Mouse (Mus musculus) fat pad, adult 2 months (tissue): ENCODE measurements at regions not wholly inside any gene's neighbourhood (a gene's known extent, or its start where the extent isn't known, plus 50 kb on each side); places are given as distances from the start of the nearest gene placed in this dataset.

Experiments
- DNase-seq: peaks from one replicate; pipeline ENCODE4 v3.0.0-alpha.2; 2011; ENCODE audit warnings: low read depth, low spot score; ENCODE audit errors: extremely low read depth

DNA sequence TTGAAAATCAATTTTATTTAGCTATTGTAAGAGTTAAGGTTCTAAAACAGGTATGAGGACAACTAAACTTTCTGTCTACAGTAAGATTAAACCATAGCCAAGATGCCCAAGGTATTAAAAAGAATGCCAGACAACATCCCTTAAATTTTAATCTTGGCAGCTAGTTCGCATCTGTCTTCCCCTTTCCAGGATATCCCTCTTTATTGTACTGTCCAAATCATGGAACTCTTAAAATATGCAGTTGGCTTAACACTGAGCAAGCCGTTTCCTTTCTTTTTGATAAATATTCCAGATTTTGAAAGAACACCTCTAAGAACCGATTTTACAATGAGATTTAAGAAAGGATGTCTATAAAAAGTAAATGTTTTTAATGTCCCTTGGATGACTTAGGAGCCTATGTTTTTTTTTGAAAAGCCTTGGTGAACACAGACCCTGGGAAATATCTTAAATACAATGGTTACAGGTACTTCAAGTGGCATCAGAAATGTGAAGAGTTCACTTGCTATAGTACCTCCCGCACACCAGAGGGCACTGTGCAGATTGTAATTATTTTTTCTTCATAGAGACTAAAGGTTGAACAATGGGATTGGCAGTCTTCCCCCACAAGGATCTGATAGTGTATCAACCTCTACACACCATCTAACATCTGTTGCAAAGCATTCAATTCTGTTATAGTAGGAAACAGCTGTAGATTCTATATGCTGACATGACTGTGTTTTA, 237.5 kb upstream of the Gm12728 start:
- DNase-seq: no peak

DNA sequence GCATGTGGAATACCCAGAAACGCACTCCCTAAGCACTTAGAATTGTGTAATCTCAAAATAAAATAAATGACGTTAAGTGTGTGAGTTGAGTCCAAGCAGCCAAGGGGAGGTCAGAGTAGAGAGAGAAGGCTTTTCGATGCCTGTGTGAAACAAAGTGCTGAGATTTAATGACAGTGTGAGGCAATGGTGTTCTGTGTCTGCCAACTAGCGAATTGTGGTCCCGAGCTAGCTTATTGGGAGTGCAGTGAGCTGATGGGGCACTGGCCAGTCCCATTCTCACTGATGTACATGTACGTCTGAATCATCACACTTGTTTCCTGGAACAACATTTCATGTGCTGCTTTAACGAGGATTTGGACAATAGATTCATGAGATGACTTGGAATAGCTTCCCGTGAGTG, 234.7 kb upstream of the Gm12728 start:
- DNase-seq: no peak

DNA sequence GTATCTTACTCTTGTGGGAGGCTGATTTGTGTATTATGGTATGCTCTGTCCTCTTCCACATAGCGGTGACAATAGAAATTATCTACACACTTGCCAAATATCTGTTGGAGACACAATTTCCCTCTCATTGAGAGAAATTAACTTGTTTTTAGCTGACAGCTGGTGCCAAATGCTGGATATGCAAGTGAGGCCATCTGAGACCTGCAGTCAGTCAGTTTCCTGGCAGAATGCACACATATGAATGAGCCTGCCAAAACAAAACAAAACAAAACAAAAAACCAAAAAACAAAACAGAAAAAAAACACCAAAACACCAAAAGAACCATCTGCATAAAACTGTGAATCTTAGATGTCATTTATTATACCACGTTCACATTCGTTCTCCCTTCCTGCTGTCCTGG, 233.7 kb upstream of the Gm12728 start:
- DNase-seq: no peak

DNA sequence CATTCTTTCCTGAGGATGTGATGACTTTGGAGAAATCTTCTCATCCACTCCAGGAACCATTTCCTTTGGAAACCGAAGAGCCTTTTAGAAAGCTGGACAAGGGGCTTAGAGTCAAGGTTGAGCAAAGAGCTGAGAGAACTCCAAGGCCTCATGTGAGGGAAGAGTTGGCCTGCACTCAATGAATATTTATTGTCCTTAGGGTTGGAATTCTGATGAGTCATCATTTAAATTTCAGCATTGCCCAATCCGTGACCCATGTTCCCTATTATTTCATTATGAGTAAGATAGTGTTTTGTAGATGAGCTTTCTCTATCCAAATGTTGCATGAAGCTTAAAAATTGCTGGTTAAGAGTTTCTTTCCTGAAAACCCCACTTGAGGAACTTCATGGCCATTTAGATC, 232.3 kb upstream of the Gm12728 start:
- DNase-seq: peak; percentile 34

DNA sequence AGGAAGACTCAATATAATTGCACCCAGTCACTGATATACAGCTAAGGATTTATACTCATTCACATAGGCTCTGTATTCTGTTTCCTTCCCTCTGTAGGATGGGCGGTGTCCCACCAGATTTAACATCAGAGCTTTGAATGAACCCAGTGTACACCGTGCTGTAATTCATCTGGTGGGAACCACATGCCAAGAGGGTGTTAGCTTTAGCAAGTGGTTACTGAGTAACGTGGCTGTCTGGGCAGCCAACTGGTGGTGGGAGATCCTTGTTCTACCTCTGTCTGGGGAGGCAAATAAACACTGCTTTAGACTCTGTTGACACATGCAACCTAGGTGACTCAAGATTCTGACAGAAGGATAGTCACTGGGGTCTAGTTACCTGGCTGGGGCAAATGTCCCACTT, 229.6 kb upstream of the Gm12728 start:
- DNase-seq: no peak

DNA sequence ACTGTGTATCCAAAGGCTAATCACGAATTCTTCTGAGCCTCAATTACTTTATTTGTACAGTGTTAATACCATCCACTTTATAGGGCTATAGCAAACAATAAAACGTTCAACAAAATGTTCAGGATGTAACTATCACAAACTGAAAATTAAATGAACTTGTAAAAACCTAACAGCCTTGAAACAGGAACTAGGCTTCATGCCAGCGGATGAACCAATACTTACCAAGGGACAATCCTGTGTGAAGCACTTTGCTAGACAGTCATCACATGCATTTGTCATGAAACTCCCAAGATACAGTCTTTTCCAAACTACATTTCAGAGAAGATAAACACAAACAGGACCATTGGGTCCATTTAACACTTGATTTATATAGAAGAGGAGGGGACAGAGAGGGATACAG, 228.9 kb upstream of the Gm12728 start:
- DNase-seq: no peak

DNA sequence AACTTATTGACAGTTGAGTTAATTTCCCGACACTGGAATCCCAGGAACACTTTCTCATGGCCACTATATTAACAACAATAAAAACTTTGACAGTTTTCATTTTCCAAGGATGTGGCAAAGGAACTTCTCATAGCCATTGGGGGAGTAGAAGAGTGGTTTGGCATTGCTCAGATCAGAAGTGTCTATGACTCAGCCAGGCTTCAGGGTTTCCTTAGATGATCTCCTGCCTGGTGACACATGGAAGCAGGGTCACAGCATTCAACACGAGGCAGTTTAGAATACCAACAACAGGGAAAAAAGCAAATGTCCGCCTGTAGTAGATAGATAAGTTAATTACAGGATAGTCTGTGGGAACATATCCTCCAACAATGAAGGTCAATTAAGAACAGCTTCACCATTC, 228.1 kb upstream of the Gm12728 start:
- no peak for DNase-seq

DNA sequence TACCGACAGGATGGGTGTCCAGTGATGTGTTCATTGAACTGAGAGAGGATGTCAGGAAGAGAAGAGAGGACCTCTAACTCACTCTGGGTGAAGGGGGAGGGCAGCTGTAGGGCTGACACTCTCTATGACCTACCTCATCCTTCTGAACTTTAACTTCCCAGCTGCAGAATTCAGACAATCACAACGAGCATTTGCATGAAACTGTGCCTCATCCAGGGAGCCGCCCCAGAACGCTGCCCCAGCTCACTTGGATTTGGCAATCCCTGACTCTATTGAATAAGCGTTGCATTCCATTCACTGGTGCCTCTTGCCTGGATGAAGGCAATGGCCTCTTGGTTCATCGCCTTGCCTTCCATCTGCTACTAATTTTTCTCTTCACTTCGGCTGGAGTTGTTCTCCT, 223.9 kb upstream of the Gm12728 start:
- DNase-seq: no peak

DNA sequence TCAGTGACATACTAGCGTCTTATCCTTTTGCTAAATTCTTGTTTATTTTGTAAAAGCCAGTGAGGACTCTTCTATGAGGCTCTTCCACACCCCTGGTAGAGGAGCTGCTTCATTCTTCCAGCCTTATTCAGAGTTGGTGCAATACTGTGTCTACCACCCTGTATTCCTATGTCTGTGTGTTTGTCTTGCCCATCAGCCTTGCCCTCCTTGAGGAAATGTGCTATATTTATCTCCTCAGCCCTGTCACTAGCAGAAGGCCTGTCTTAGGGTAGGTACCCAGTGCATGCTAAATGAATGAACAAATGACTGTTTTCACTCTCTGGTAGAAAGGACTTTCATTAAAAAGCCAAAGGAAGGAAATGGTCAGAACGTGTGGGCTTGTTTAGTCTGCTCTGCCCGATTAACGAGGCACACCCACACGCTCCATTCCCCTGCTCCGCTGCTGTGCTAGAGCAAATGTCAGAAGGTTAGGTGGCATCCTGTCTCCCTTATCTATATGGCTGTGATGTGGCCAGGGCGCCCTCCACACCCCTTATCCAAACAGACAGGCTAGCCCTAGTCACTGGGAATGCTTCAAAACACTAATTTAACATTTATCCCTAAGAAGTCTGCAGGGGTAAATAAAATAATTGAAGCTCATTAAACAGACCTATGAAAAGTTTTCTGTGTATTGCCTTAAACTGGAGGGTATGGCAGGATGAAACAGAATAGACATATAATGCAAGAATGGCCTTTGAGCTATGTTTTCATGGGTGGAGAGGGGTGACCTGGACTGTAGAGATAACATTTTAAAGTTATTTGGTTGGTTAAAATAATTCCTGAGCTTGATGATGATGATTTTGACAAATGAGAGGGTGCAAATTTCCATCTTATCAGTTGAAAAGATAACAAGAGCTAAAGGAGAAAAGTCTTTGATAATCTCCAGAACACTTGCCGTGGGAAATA, 222.9 kb upstream of the Gm12728 start:
- no peak for DNase-seq

DNA sequence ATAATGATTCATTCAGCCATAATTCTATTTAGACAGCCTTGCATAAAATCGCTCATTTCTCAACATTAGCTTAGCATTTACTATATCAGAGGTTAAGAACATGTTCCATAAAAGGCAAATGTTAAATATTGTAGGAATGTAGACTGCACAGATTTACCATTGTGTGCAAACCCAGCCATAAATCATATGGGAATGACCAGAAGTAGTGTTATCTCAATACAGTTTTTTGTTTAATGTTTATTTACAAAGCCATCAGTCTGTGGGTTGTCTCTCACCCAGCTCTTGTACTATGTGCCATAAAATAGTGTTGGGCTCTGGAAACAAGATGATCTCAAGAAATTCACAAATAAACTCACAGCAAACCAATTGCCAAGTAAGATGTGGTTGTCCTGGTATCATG, 220.0 kb upstream of the Gm12728 start:
- no peak for DNase-seq

DNA sequence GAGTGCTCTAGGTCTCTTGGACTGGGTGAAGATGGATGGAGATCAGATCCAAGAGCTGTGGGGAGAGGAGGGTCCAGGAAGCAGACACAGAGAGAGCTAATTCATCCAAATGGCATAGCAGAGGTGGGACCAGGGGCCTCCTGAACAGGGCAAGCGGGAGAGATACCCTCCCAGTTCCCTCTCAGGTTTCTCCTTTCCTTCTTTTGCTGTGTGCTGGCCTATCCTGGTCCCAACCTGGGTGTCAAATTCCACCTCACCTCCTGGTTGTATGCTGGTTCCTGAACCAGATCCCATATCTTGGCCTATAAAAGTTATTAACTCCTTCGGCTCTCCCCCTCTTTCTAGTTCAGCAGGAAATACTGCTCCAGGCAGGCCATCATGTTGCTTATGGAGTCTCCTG, 214.1 kb upstream of the Gm12728 start:
- no peak for DNase-seq

DNA sequence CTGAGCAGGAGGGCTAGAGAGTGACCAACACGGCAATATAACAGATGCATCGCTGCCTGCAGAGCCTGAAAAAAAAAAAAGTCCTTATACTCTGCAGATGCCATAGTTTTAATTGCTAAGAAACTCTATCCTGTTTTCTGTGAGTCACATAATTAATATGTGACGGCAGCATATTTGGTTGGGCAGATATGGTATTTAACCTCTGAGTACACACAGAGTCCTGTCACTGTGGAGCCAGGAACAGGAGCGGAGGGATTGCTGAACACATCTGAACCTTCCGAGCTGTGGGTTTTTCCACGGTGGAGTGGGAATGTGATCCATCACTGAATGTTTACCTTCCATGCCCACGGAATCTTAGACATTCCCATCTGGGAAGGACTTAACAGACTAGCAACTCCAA, 208.7 kb upstream of the Gm12728 start:
- DNase-seq: no peak

DNA sequence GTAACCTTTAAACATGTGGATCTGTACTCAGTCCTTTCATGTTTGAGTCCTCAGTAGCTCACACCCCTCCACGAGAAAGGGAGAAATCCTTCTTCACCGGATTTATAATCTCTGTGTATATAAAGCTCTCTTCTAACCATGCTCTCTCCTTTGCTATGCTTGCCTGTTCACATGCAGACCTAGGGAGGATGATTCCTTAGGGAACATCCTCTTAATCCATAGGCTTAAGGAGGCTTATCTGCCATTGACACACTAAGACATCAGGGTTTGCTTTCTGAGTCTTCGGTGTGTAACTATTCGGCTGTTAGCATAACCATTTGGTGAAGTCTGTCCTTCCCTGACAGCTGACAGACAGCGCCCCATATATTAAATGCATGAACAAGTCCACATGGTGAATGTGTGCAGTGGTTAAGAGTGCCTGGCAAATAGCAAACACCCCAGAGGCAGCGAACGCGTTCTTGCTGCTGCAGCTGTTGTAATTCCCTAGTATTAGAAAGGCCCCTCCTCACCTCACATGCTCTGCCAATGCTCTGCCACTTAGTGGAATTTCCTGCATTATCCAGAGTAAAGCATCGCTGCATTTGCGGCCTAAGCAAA, 205.2 kb upstream of the Gm12728 start:
- peak; percentile 10 for DNase-seq

DNA sequence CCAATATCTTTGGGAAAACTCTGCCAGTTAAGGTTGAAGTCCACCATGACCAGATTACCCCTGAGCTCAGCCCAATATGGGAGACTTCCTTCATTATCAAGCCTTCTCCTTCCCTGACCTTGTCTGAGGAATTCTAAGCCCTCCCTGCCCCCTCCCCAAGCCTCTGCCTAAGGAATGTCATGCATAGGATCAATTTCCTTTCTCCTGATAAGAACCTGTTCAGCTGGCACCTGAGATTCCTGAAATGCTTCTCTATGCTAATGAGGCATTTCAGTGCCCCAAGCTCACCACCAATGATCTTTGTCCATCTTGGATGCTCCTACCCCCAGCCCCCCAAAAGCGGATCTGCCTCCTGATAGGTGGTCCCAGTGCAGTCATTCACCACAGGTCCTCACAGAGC, 186.0 kb upstream of the Gm12728 start:
- no peak for DNase-seq

DNA sequence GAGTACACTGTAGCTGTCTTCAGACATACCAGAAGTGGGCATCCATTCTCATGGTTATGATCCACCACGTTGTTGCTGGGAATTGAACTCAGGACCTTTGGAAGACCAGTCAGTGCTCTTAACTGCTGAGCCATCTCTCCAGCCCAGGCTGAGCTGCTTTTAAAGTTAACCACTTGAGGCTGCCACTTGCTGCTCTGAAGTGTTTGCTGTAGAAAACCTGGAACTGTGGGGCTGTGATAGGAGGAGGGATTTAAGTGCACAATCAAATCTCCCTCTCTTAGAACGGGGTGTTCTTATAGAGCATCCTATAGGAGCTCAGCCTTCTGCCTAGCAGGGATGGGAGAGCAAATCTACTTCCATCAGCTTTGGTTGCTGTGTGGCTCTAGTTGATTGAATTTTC, 185.1 kb upstream of the Gm12728 start:
- DNase-seq: no peak

DNA sequence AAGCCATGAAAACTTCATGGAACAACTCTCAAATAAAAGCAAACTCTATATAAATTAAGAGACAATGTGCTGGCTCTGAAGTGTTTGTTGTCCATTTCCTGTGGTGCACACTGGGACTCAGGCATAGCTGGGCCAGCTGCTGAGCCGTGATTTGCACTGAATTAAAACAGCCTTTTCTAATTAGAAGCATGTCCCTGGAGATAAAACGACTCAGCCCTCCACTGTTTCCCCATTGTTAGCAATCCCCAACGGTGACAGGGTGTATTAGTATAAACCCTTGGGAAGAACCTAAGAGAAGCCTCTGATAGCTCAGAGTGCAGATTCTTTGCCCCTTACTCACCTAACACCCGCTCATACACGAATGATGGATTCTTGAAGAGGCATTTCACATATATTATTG, 182.9 kb upstream of the Gm12728 start:
- no peak for DNase-seq

DNA sequence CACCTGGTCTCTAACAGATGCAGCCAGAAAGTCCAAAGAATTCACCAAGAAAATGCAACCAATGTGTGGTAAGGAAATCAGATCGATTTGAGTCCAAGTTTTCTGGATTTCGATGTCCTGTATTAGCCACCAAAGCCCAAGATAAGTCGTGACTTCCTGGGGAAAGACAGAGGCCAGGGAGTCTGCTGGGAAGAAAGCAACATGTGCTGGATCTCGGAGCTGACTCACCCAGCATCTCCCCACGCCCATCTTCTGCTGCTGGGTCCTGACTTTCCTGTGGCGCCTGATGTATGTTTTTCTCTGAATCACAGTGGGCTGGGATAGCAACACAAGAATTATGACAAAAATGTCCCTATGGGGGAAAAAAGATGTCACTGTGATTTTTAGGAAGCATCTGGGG, 178.8 kb upstream of the Gm12728 start:
- DNase-seq: no peak

DNA sequence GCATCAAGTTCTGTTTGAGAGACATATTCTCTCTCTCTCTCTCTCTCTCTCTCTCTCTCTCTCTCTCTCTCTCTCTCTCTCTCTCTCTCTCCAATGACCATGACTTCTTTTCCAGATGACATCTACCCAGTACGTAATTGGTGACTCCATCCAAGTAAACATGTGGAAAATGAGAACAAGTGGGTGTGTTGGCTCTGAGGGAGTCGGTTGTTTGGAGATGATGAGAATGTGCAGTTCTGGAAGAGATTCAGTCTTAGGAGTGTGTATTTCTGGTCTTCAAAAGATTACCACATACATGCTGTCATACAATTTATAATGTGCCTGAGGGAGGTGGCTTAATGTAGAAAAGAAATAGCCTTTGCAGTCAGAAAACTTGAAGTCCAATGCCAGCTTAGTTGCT, 175.3 kb upstream of the Gm12728 start:
- DNase-seq: no peak

DNA sequence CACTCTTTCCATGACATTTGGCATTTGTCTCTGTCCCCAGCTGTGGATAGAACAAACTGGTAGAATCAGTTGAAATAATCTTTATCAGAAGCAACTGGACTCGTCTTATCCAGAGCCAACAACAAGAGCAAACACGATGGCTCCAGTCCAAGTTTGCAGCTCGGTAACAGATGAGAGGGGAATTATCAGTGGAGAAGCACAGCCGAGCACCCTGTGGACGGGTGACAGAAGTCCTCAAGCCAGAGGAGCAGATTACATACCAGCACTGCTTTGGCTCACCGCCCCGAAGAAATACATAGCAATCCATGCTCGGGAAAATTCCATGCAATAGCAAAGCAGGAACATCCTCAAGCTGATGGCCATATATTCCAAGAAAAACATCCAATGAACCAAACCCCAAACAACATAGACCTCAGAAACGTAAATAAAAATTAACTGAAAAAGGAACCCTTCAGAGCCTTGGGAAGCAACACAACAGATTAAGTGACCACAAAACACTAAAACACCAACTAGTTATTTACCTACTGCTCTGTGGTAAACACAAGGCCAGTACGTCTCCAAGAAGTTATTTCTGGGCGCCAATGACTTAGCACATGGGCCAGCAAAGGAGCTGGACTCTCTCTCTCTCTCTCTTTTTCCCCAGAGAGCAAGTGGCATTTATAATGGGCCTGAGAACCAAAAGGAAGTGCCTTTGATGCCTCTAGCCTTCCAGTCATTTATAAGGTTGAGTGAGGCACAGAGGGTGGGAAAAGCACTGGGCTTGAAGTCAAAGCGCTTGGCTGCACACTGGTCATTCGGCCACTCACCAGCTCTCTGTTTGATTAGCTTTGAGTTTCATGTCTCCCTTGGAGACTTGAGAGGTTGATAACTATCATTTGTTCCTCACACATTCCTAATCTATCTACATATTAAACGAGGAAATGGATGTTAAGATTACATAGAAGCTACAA, 163.0 kb upstream of the Gm12728 start:
- DNase-seq: no peak

DNA sequence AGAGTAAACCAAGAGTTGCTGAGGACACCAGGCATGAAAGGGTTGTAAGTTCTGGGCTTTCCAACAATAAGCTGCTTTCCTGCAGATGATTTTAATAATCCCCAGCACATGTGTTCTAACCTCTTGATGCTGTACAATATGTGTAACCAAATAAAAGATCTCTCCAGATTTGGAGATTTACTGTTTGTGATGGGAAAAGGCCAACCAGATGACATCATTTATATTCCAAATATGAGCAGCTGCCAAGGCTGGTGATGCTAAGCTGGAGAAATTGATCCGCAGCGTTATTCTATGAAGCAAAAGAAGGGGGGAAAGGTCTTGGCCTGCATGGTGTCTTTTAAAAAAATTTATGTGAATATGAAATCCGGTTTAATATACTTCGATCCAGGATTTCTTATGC, 160.1 kb upstream of the Gm12728 start:
- DNase-seq: no peak
